Mouse (Mus musculus) MEL (cell line): ENCODE results near the gene Msh3. TPM values are rescaled to one million over a fixed set of nuclear protein-coding genes. Genes with fewer than 3 reads are reported as not detected.

Experiments
- DNase-seq: peaks from one replicate; pipeline ENCODE4 v3.0.0; 2011; ENCODE audit warnings: low read depth, low spot score
- H3K27ac ChIP-seq: 2 replicates; pipeline ENCODE4 v1.5.1; 2012; ENCODE audit warnings: low read depth, mild to moderate bottlenecking, control low read depth, low read length, moderate library complexity; ENCODE audit not compliant: control insufficient read depth
- H3K27me3 ChIP-seq, 2 experiments: fragments of 150-350 bp in 1 of 2; sonication (generic) in 1 of 2; 2 replicates each; pipeline ENCODE4 v1.6.1; 2012; ENCODE audit warnings: low read length in 2 of 2, mild to moderate bottlenecking in 2 of 2, improper control_type of control experiment in 1 of 2, moderate library complexity in 1 of 2; ENCODE audit not compliant: insufficient read depth in 2 of 2, control insufficient read depth in 1 of 2
- H3K36me3 ChIP-seq, 2 experiments: 2 replicates each; pipeline ENCODE4 v1.6.1; 2012 to 2014; ENCODE audit warnings: low read length in 2 of 2, improper control_type of control experiment in 1 of 2, inconsistent platforms in 1 of 2, mild to moderate bottlenecking in 1 of 2; ENCODE audit not compliant: insufficient read depth in 2 of 2, control insufficient read depth in 1 of 2
- H3K4me1 ChIP-seq, 2 experiments: fragments of 150-350 bp in 1 of 2; sonication (generic) in 1 of 2; 2 replicates each; pipeline ENCODE4 v1.6.1; 2012; ENCODE audit warnings: low read length in 2 of 2, improper control_type of control experiment in 1 of 2, mild to moderate bottlenecking in 1 of 2; ENCODE audit not compliant: insufficient read depth in 2 of 2, control insufficient read depth in 1 of 2
- H3K4me3 ChIP-seq, 2 experiments: fragments of 150-350 bp in 1 of 2; sonication (generic) in 1 of 2; 2 replicates each; pipeline ENCODE4 v1.5.1; 2012; ENCODE audit warnings: low read depth in 2 of 2, low read length in 2 of 2, mild to moderate bottlenecking in 2 of 2, moderate library complexity in 2 of 2, control low read depth in 1 of 2, improper control_type of control experiment in 1 of 2; ENCODE audit not compliant: control insufficient read depth in 1 of 2, insufficient read depth in 1 of 2
- H3K79me2 ChIP-seq: 2 replicates; pipeline ENCODE4 v1.6.1; 2012; ENCODE audit warnings: mild to moderate bottlenecking, low read length, moderate library complexity; ENCODE audit not compliant: control insufficient read depth, poor library complexity, insufficient read depth
- H3K9ac ChIP-seq: 2 replicates; pipeline ENCODE4 v1.6.1; 2012; ENCODE audit warnings: low read depth, mild to moderate bottlenecking, control low read depth, low read length, moderate library complexity; ENCODE audit not compliant: control insufficient read depth, poor library complexity, severe bottlenecking
- H3K9me3 ChIP-seq: fragments of 150-350 bp; sonication (generic); replicated peaks from 2 replicates; pipeline ENCODE4 v1.6.1; 2012; ENCODE audit warnings: mild to moderate bottlenecking, low read length, improper control_type of control experiment, moderate library complexity; ENCODE audit not compliant: insufficient read depth
- BHLHE40 ChIP-seq: IDR thresholded peaks from 2 replicates; pipeline ENCODE4 v1.6.1; 2012; ENCODE audit warnings: low read depth, mild to moderate bottlenecking, inconsistent platforms, low read length, improper control_type of control experiment, borderline replicate concordance
- CHD1 ChIP-seq: IDR thresholded peaks from 2 replicates; pipeline ENCODE4 v1.6.1; 2012; ENCODE audit warnings: low read depth, mild to moderate bottlenecking, inconsistent platforms, low read length, improper control_type of control experiment
- CTCF ChIP-seq, 3 experiments: IDR thresholded peaks in 2 of 3; conservative IDR thresholded peaks in 1 of 3; 2 replicates each; pipeline ENCODE4 v1.5.1; 2011 to 2012; ENCODE audit warnings: low read length in 3 of 3, low read depth in 2 of 3, mild to moderate bottlenecking in 2 of 3, improper control_type of control experiment in 1 of 3, inconsistent platforms in 1 of 3, mixed read lengths in 1 of 3, moderate library complexity in 1 of 3; ENCODE audit not compliant: control insufficient read depth in 1 of 3, insufficient read depth in 1 of 3, poor library complexity in 1 of 3, severe bottlenecking in 1 of 3
- ELF1 ChIP-seq: IDR thresholded peaks from 2 replicates; pipeline ENCODE4 v1.6.1; 2014; ENCODE audit warnings: low read depth, mild to moderate bottlenecking, inconsistent platforms, low read length, improper control_type of control experiment, moderate library complexity
- EP300 ChIP-seq, 2 experiments: IDR thresholded peaks; 2 replicates each; pipeline ENCODE4 v1.6.1; 2011; ENCODE audit warnings: improper control_type of control experiment in 2 of 2, low read length in 2 of 2, low read depth in 1 of 2, mild to moderate bottlenecking in 1 of 2
- ETS1 ChIP-seq: IDR thresholded peaks from 2 replicates; pipeline ENCODE4 v1.6.1; 2012; ENCODE audit warnings: low read depth, mild to moderate bottlenecking, inconsistent platforms, low read length, improper control_type of control experiment, moderate library complexity
- GATA1 ChIP-seq: IDR thresholded peaks from 2 replicates; pipeline ENCODE4 v1.6.1; 2011; ENCODE audit warnings: low read depth, low read length, improper control_type of control experiment
- HCFC1 ChIP-seq: IDR thresholded peaks from 2 replicates; pipeline ENCODE4 v1.6.1; 2012; ENCODE audit warnings: low read depth, mild to moderate bottlenecking, inconsistent platforms, low read length, improper control_type of control experiment, moderate library complexity
- JUND ChIP-seq: IDR thresholded peaks from 2 replicates; pipeline ENCODE4 v1.6.1; 2011; ENCODE audit warnings: low read depth, mild to moderate bottlenecking, improper control_type of control experiment, low read length
- KAT2A ChIP-seq: conservative IDR thresholded peaks from 2 replicates; pipeline ENCODE4 v1.6.1; 2012; ENCODE audit warnings: low read depth, low read length, improper control_type of control experiment, inconsistent platforms
- MAX ChIP-seq: IDR thresholded peaks from 2 replicates; pipeline ENCODE4 v1.6.1; 2011; ENCODE audit warnings: low read length, improper control_type of control experiment
- MAZ ChIP-seq: IDR thresholded peaks from 2 replicates; pipeline ENCODE4 v1.6.1; 2012; ENCODE audit warnings: low read depth, mild to moderate bottlenecking, inconsistent platforms, low read length, improper control_type of control experiment
- MXI1 ChIP-seq: IDR thresholded peaks from 2 replicates; pipeline ENCODE4 v1.6.1; 2011; ENCODE audit warnings: mild to moderate bottlenecking, low read depth, low read length, improper control_type of control experiment
- NRF1 ChIP-seq: IDR thresholded peaks from 2 replicates; pipeline ENCODE4 v1.6.1; 2014; ENCODE audit warnings: low read depth, mild to moderate bottlenecking, inconsistent platforms, low read length, improper control_type of control experiment, moderate library complexity; ENCODE audit not compliant: poor library complexity, insufficient read depth, severe bottlenecking
- POLR2A ChIP-seq, 2 experiments: IDR thresholded peaks; 2 replicates each; pipeline ENCODE4 v1.6.1; 2011 to 2012; ENCODE audit warnings: low read length in 2 of 2, mild to moderate bottlenecking in 2 of 2, control low read depth in 1 of 2, improper control_type of control experiment in 1 of 2, low read depth in 1 of 2, moderate library complexity in 1 of 2; ENCODE audit not compliant: control insufficient read depth in 1 of 2, insufficient read depth in 1 of 2, poor library complexity in 1 of 2
- RCOR1 ChIP-seq: IDR thresholded peaks from 2 replicates; pipeline ENCODE4 v1.6.1; 2012; ENCODE audit warnings: low read depth, mild to moderate bottlenecking, inconsistent platforms, low read length, improper control_type of control experiment
- SIN3A ChIP-seq: IDR thresholded peaks from 2 replicates; pipeline ENCODE4 v1.6.1; 2012; ENCODE audit warnings: low read length, improper control_type of control experiment, inconsistent platforms
- TCF12 ChIP-seq: IDR thresholded peaks from 2 replicates; pipeline ENCODE4 v1.6.1; 2014; ENCODE audit warnings: low read depth, mild to moderate bottlenecking, inconsistent platforms, low read length, improper control_type of control experiment, moderate library complexity
- USF2 ChIP-seq, 2 experiments: IDR thresholded peaks; 2 replicates each; pipeline ENCODE4 v1.6.1; 2011 to 2012; ENCODE audit warnings: improper control_type of control experiment in 2 of 2, low read length in 2 of 2, borderline replicate concordance in 1 of 2, inconsistent platforms in 1 of 2, low read depth in 1 of 2, mild to moderate bottlenecking in 1 of 2; ENCODE audit not compliant: insufficient read depth in 1 of 2
- ZC3H11A ChIP-seq: IDR thresholded peaks from 2 replicates; pipeline ENCODE4 v1.6.1; 2012; ENCODE audit warnings: low read depth, mild to moderate bottlenecking, inconsistent platforms, low read length, improper control_type of control experiment
- ZMIZ1 ChIP-seq: IDR thresholded peaks from 2 replicates; pipeline ENCODE4 v1.6.1; 2012; ENCODE audit warnings: low read depth, mild to moderate bottlenecking, inconsistent platforms, low read length, improper control_type of control experiment, moderate library complexity
- ZNF384 ChIP-seq: IDR thresholded peaks from 2 replicates; pipeline ENCODE4 v1.6.1; 2012; ENCODE audit warnings: low read depth, mild to moderate bottlenecking, inconsistent platforms, low read length, improper control_type of control experiment
- polyA plus RNA-seq, 2 experiments: library from polyadenylated mRNA; stranded (reverse) in 1 of 2; unstranded in 1 of 2; fragments of >175 nt in 1 of 2; fragments of >200 nt in 1 of 2; gene quantifications; 2 replicates each; pipeline versions ENCODE4 v1.2.1 to v1.2.4; 2012; ENCODE audit warnings: low replicate concordance in 2 of 2, low read depth in 1 of 2; ENCODE audit not compliant: insufficient read length in 2 of 2, insufficient read depth in 1 of 2, missing spikeins in 1 of 2
- total RNA-seq: library from RNA; depleted of rRNA; stranded (reverse); fragments of 300-350 nt; gene quantifications from 2 replicates; pipeline ENCODE4 v1.2.3, GENCODE M21; 2012

Msh3 gene
- total and polyA plus RNA-seq, 3 experiments, result 14.4 to 17.7 TPM; not detected in 1

DNA sequence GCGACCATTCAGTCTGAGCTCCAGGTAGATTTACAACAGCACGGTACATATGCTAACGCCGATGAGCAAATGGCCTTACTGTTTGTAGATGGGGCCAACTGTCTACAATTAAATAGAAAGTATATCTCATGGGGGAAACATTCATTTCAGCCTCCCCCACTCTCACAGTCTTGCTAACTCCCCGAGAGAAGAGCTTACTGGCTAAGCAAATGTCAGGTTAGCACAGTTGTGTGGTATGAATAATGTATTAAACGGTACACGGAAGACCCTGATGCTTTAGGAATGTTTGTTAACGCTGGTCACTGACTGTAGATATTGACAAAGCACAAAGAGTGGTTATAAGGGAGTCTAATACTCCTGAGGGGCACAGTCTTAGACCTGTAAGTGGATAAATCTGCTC lies 10.8 kb downstream of the Msh3 start:
- H3K4me1 ChIP-seq, result peaks cover 3 to 10% of the 10 kb centered on the region in 2 experiments
- TF ChIP-seq CTCF (IDR thresholded peaks at IDR 0.05 in 2 of 3, conservative IDR thresholded peaks at IDR 0.05 in 1 of 3; ENCODE audit: control insufficient read depth in 1 of 3, insufficient read depth in 1 of 3, low read depth in 2 of 3, low read length in 3 of 3, poor library complexity in 1 of 3, severe bottlenecking in 1 of 3) (no peak), EP300 (IDR thresholded peaks at IDR 0.05; ENCODE audit: low read depth in 1 of 2, low read length in 2 of 2) (no peak), ZMIZ1 (no peak), ETS1 (no peak), ELF1 (no peak), NRF1 (no peak), POLR2A (IDR thresholded peaks at IDR 0.05; ENCODE audit: control insufficient read depth in 1 of 2, insufficient read depth in 1 of 2, low read depth in 1 of 2, low read length in 2 of 2, poor library complexity in 1 of 2) (no peak), JUND (no peak), ZNF384 (no peak)
- TF ChIP-seq, all 39 proteins: peak for 0
- H3K4me3 ChIP-seq, result no peak overlapping the region
- no peak overlapping the region for H3K27ac ChIP-seq
- DNase-seq, result no peak
- H3K36me3 ChIP-seq, result peaks cover 0 to 14% of the 10 kb centered on the region in 2 experiments; a peak in 3 of 4 replicates
- H3K9ac ChIP-seq, result no peak overlapping the region
- no peaks in the 10 kb centered on the region for H3K27me3 ChIP-seq
- no peaks in the 10 kb centered on the region for H3K79me2 ChIP-seq
- H3K9me3 ChIP-seq, result no peaks in the 10 kb centered on the region

DNA sequence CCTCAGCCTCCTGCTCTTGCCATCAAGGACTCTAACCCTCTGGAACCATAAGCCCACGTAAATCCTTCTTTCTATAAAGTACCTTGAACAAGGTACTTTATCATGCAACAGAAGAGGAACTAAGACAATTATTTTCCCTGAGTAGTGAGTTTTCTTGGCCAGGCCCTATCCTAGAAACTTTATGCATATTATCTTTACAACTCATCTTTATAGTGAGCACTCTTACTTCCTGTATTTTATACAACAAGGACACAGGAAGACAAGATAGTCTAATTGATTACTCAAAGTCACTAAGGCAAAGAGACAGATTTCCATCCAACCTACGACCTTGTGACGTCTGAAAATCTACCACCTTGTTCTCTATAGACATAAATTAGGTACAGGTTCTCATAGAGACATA lies 15.0 kb downstream of the Msh3 start:
- Histone ChIP-seq H3K4me3 (no peak overlapping the region), H3K79me2 (no peaks in the 10 kb centered on the region), H3K27me3 (no peaks in the 10 kb centered on the region), H3K9me3 (no peaks in the 10 kb centered on the region), H3K36me3 (peaks cover 0 to 30% of the 10 kb centered on the region in 2 experiments; a peak in 2 of 4 replicates), H3K4me1 (peaks cover 5 to 25% of the 10 kb centered on the region in 2 experiments), H3K27ac (peak overlapping the region; percentile 83), H3K9ac (no peak overlapping the region)
- peak; percentile 55 for DNase-seq
- TF ChIP-seq USF2 (IDR thresholded peaks at IDR 0.05; ENCODE audit: borderline replicate concordance in 1 of 2, insufficient read depth in 1 of 2, low read depth in 1 of 2, low read length in 2 of 2) (no peak), ZC3H11A (no peak), HCFC1 (0 out of 2 replicates have a peak, but pooled peaks have one; percentile 11), NRF1 (no peak), MAX (no peak), POLR2A (IDR thresholded peaks at IDR 0.05; ENCODE audit: control insufficient read depth in 1 of 2, insufficient read depth in 1 of 2, low read depth in 1 of 2, low read length in 2 of 2, poor library complexity in 1 of 2) (no peak), RCOR1 (peak; percentile 39; the same call in 1 of the 2 replicates), SIN3A (0 out of 2 replicates have a peak, but pooled peaks have one; percentile 24), CHD1 (no peak), ETS1 (peak; percentile 66), MXI1 (no peak), TCF12 (no peak; the same call in 1 of the 2 replicates), GATA1 (peak; percentile 69; the same call in 1 of the 2 replicates), BHLHE40 (no peak), KAT2A (no peak), MAZ (no peak), EP300 (IDR thresholded peaks at IDR 0.05; ENCODE audit: low read depth in 1 of 2, low read length in 2 of 2) (peak; percentile 44 to 77; a peak in 3 of 4 replicates)
